Mouse (Mus musculus): ENCODE data around the gene Ap3b1.
"Not testable (repeated sequence)": the region's sequence is repeated elsewhere in the genome, so short reads cannot be mapped to it uniquely, and the experiment has no call there.

The Ap3b1 gene

DNA sequence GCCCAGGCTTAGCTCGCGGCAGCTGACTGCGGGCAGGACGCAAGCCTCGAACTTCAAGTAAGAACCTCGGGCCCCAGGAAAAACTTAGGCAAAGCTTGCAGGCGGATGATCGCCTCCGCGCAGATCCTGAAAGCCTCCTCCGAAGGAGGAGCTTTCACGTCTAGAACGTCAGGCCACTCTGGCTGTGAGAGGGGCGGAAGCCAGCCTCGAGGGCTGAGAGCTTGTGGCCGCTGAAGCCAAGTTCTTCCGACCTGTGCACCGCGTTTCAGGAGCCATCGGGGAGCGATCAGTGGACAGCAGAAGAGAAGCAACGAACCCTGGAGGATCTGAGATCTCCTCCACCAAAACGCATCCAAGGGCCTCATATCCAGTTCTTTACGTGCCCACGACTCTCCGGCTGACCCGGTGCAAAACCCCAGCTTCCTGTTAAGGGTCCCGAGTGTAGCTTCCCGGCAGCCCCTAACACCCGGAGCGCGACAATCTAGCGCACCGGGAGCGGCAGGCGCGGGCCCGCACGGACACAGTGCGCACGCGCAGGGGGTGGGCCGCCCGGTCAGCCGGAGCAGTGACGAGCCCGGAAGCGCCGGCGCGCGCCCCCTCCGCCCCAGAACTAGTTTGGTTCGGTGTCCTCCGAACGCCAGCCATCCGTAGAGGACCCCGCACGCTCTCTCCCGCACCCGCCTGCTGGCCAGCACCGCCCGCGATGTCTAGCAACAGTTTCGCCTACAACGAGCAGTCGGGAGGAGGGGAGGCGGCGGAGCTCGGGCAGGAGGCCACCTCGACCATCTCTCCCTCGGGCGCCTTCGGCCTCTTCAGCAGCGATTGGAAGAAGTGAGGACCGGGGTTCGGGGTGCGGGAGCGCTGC lies at the start of gene Ap3b1:
Gene Ap3b1 (plus strand): TSS at position 560 of the 865 bp plus-strand sequence.
- in situ Hi-C loops (cut with MboI; ENCODE audit: low sequenced_read_pairs), result no loop called here

DNA sequence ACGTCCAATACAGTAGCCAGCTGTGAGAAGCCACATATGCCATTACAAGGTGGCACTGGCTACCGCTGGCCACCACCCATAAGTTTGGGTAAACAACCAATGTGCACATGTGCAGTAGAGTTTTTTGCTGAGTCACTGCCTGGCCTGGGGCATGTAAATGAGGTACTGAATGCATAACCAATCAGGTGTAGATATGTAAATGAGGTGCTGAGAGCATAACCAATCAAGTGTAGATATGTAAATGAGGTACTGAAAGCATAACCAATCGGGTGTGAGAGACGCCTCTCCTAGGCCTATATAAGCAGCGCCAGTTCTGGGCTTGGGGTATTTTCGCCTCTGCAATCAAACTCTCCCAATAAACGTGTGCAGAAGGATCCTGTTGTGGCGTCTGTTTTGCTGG lies 45.9 kb upstream of the Ap3b1 start:
- in situ Hi-C loops (cut with MboI; ENCODE audit: low sequenced_read_pairs), result not testable (repeated sequence)

DNA sequence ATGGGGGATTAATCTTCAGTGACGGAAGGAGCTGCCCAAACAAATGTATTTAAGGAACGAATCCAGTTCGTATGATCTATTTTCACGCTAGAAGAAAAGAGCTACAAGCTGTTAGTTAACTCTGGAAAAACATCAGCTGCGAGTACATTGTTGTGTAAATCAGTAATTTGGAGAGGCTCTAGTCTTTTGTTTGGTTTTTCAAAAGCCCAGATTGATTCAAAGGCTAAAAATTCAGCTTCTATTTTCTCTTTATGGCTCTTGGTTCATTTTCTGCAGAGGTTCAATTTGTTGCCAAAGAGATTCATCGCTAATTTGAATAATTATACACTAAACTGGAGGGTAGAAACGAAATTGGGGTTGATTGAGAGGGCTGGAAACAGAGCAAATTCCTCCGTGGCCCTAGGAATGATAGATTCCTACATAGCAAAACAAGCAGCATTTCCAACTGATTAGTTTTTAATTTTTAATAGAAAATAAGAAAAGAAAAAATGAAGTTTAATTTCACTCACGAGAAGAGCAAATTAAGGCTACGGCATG lies 41.7 kb upstream of the Ap3b1 start:
- in situ Hi-C loops (cut with MboI; ENCODE audit: low sequenced_read_pairs), result no loop called here

DNA sequence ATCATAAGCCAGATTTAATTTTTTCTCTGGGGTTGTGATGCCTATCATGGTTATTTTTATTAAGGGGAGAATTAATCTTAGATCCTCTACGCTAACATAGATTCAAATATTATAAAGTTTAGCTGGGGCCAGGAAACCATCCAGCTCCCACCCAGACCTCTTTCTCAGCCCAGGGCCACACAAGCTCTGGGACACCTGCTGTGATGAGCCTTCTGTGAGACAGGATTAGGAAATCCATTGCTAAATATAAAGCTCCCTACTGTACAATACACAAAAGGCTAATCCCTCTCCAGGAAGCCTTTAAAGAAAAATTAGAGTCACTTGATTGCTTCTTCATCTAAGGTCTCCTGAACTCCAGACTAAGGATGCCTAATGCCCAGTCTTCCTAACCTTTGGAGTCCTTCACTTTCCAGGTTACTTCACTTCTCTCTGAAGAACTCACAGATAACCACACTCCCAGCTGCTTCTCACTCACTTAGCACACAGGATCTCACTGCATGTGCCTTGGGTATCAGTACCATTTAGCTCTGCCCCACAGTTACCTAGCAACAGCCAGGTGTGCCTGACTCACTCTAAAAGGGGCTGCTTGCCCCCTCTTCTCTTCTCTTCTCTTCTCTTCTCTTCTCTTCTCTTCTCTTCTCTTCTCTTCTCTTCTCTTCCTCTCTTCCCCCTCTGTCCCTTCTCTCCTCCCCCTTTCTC lies 37.5 kb upstream of the Ap3b1 start:
- in situ Hi-C loops (cut with MboI; ENCODE audit: low sequenced_read_pairs), result no loop called here

DNA sequence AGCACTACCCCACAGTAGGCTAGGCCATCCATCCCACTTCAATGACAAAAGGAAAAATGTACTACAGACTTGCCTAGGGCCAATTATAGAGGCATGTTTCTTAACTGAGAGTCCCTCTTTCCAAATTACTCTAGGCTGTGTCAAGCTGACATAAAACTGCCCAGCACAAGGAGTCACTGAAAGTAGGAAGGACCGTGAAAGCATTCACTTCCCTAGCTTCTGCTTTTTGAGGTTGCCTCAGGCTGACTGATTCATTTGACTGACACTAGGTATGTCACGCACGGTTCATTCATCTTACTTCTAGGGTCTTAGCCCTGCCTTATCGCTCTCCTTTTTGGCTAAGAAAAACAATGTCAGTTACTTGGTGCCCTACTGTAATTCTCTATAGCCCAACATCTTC lies 36.3 kb upstream of the Ap3b1 start:
- in situ Hi-C loops (cut with MboI; ENCODE audit: low sequenced_read_pairs), result no loop called here

DNA sequence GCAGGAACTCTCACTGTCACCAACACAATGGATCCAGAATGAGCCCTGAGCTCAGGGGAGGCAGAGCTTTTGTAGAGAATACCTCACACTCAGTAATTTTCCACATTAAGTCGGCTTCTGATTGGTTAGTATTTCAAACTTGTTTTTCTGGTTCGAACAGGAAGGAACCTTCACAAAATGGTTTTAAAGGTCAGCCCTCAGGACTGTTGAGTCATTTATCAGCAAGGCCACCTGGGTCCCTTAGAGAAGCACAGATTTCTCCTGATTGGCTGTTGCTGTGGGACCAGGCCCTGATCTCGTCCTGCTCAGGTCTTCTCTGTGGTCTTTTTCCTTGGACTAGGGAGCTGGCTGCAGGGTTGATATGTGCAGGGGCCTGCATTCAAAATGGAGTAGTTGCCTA lies 30.7 kb upstream of the Ap3b1 start:
- in situ Hi-C loops (cut with MboI; ENCODE audit: low sequenced_read_pairs), result no loop called here

DNA sequence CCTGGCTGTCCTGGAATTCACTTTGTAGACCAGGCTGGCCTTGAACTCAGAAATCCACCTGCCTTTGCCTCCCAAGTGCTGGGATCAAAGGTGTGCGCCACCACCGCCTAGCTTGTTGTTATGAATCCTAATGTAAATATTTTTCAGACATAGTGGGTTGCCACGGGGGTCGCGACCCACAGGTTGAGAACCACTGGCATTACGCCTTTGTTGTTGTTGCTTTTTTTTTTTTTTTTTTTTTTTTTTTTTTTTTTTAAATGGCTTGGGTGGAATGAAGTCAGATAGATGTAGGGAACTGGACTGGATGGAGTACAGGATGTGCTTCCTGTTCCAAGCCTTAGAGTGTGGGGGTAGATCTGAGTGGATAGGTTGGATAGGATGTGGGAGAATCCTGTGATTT lies 29.8 kb upstream of the Ap3b1 start:
- in situ Hi-C loops (cut with MboI; ENCODE audit: low sequenced_read_pairs), result not testable (repeated sequence)

DNA sequence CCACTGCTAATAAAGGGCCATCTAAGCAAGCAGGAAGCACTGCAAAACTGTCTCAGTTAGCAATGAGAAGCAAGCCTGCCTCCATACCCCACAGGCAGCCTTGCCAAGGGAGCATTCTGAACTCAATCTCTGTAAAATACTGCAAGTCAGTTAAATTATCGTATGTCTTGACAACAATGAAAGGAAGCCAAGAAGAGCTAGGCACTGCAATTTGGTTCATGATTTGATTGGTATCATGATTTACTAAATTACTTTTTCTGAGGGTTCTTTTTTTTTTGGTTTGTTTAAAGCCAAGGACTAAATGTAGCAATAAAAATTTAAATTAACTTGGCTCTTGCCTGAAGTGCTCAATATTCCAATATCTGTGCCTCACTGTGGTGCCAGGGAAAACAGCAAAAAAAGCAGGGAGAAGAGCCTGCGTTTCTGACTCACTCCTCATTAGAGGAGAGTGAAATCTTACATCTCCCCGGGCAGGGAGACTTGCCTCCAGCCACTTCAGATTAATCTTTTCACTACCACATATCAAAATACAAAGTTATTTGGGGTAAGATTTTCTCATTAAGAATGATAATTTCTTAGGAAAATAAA lies 28.3 kb upstream of the Ap3b1 start:
- in situ Hi-C loops (cut with MboI; ENCODE audit: low sequenced_read_pairs), result no loop called here

DNA sequence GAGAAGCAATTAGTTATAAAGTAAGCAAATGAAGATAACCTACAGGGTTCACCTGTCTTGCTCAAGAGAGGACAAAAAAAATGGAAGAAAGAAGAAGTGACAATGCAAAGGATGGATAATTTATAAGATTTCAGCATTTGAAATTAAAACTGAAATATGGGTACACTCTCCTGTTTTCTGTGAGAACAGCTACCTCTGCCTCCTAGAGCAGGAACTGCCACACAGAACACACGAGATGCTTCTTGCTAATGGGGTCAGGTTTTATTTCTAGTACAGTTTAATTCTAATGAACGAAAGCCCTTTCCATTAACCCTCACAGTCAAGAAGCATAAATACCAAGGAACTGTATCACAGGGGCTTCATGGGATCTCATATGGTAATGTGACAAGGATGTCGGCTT lies 20.4 kb upstream of the Ap3b1 start:
- in situ Hi-C loops (cut with MboI; ENCODE audit: low sequenced_read_pairs), result no loop called here

DNA sequence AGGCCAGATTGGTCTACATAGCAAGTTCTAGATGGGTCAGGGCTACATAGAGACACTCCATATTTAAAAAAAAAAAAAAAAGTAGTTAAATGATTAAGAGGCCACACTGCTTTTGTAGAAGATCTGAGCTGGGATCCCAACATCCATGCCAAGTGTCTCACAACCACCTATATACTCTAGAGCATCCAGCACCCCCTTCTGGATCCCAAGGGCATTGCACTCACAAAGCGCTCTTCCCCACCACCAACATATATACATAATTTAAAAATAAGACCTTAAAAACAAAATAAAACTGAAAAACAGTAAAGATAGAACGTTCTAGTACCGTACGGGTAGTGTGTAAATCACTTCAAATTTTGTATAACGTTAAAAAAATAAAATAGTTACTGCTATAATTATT lies 15.6 kb upstream of the Ap3b1 start:
- in situ Hi-C loops (cut with MboI; ENCODE audit: low sequenced_read_pairs), result no loop called here

DNA sequence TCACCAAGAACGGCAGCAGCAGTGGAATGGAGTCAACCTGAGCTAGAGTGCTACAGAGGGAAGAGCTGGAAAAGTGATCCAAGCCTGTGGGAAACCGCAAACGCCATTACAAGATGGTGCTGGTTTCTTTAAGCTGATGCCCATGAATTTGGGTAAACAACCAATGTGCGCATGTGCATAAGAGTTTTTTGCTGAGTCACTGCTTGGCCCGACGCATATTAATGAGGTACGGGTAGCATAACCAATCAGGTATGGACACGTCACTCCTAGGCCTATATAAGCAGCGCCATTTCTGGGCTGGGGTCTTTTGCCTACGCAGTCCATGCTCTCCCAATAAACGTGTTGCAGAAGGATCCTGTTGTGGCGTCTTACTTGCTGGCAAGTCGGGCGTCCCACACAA lies 14.2 kb upstream of the Ap3b1 start:
- in situ Hi-C loops (cut with MboI; ENCODE audit: low sequenced_read_pairs), result not testable (repeated sequence)

DNA sequence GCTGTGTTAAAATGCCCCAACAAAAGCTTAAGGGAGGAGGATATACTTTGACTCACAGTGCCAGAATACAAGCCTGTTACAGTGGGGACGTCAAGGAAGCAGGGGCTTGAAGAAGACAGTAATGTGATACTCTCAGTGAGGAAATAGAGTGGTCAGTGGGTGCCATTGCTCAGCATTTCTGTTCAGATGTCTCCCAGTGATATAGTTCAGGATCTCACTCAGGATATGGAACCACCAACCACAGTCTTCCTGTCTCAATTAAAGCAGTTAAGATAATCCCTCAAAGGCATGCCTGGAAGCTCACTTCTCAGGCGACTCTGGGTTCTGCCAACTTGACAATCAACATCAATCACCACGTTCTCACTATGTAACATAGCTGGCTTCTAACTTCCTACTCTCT lies 4.2 kb upstream of the Ap3b1 start:
- in situ Hi-C loops (cut with MboI; ENCODE audit: low sequenced_read_pairs), result no loop called here

DNA sequence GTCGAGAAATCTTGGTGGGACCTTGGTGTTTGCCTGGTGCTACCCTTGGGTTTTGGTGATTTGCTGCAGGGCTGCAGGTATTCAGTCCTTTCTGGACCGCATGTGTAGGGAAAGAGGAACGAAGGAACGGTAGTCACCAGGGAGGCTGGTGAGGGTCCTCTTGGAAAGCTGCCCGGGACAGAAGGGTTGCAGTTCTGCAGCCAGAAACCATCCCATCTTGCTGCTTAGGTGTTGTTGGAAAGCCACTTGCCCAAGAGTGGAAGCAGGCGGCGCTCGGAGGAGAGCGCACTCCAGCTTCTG lies 709 bp upstream of the Ap3b1 start:
- in situ Hi-C loops (cut with MboI; ENCODE audit: low sequenced_read_pairs), result no loop called here

DNA sequence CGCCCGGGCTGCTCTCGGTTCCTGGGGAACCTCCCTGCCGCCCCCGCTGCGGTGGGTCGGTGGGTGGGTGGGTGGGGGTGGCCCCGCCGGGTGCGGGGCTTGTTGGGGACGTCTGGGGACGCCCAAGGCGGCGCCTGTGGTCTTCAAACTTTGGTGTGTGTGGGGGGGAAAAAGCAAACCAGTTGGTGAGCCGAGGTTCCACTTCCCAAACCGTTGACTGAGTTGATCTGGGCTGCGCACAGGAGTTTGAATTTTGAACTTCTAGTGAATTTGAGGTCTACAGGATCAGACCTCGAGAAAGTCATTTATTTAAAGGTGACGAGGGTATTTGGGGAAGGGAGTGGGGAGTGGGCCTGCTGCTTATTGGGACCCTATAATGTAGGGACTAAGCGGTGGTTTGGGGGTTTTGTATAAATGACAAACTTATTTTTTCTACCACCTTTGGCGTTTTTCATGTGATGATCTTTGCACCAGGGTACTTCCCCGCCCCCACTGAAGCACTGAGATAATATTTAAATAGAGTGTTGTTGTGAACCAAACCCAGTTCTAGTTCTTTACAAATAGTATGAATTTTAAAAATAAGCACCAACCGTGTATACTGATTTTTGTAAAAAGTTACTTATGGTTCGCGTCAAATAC lies 641 bp downstream of the Ap3b1 start:
- in situ Hi-C loops (cut with MboI; ENCODE audit: low sequenced_read_pairs), result no loop called here

DNA sequence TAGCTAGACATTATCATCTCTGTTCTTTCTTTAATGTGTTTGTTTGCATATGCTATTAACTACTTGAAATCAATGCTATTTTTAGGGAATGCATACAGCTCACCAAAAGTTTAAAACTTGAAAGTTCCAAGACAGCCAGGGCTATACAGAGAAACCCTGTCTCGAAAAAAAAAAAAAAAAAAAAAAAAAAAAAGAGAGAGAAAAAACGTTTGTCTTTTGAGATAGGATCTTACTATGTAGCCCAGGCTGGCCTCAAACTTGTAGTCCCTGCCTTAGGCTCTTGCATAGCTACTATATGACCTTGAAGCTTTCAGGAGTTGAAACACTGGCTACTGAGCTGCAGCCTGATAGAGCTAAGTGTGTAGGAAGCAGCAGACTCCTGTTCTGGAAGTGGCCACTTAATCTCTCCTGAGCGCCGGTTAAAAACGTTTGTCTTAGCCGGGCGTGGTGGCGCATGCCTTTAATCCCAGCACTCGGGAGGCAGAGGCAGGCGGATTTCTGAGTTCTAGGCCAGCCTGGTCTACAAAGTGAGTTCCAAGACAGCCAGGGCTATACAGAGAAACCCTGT lies 2.3 kb downstream of the Ap3b1 start:
- in situ Hi-C loops (cut with MboI; ENCODE audit: low sequenced_read_pairs), result not testable (repeated sequence)

DNA sequence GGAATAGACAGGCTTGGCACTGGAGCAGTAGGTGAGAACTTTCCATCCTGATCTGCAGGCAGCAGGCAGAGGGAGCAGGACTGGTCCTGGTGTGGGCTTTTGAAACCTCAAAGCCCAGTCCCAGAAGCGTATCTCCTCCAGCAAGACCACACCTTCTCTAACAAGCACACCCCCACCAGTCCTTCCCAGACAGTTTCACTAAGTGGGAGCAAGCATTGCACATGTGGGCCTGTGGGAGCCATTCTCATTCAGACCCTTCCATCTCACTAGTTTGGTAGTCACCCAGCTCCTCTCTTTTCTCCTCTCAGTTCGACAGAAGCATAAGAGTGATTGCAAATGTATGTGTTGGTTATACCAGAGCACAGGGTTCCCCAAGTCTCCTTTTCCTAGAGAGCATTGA lies 5.6 kb downstream of the Ap3b1 start:
- in situ Hi-C loops (cut with MboI; ENCODE audit: low sequenced_read_pairs), result no loop called here

DNA sequence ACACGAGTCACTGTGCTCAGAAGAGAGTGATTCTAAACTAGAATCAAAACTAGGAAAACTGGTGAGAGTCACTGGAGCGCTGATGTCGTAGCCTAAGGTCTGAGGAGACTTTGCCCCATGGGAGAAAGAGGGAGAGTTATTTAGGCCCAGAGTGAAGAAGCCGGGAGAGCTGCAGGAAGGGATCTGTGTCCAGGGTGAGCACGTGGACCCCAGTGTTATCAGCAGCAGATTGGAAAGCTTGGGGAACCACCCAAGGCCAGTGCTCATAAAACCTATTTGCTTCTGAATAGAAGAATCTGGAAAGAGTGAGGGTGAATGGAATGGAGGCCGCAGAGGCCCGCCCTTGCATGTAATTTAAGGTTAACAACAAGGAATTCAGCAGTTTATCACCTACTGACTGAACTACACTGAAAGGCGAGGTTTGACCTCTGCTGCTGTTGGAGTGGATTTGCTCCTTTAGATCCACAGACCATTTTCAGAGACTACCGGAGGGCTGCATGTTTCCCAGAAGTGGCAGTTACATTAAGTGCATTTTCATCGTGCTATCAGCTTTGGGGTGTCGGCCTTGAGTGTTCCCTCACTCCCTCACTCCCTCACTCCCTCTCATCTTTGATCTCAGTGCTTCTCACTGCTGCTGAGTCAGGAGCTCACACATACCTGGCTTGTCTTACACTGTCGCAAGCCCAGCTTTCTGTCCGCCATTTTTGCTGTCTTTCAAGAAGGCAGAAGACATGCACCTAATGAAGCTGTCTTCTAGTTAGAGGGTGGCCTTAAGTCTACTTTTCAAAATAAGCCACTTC lies 6.5 kb downstream of the Ap3b1 start:
- in situ Hi-C loops (cut with MboI; ENCODE audit: low sequenced_read_pairs), result no loop called here

DNA sequence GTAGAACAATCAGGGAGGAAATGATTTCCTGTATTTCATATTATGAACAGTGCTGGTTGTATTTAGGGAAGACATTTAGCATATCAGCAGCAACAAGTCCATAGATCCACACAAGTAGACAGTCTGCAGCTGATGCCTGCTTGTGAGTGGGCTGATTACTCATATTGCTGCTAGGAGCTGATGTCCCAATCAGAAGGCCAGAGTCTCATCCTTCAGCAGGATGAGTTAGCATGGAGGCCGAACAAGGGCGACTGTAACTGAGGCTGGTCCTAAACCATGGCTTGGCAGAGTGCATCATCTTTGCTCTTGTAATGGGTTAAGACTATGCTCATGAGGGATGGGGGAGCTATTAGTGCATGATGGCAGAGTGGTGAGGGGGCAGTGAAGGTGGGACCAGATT lies 9.1 kb downstream of the Ap3b1 start:
- in situ Hi-C loops (cut with MboI; ENCODE audit: low sequenced_read_pairs), result no loop called here

DNA sequence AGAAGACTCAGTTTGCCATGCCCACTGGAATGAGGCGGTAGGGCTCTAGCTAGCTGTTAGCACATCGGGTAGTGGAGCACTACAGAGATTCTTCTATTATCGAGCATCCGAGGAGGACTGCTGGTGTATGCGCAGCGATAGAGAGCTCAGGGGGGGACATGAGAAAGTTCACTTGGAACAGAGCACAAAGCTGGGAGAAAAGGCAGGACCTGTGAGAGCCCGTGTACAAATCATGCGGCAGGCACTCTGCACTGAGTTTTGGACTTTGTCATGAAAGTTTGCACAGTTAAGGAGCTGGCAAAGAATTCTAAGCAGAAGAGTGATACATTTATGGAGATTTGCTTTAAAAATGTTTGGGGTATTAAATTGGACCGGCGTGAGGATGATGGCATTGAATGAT lies 11.8 kb downstream of the Ap3b1 start:
- in situ Hi-C loops (cut with MboI; ENCODE audit: low sequenced_read_pairs), result no loop called here

DNA sequence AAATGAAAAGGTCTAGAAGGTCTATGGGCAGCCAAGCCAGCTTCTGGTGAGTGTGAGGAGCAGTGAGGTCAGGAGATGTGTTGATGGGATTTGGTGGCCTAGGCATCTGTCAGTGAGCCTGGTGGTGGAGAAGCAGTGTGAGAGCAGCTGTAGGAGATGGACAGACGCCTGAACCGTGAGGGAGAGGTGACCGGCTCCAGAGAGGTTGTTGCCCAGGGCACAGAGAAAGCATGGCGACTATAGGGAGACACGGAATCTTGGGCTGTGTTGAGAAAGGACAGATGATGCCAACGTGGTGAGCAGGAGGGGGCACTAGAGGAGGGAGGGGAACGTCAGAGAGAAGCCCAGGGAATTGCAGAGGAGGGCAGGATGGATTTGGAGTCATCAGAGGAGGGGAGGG lies 13.3 kb downstream of the Ap3b1 start:
- in situ Hi-C loops (cut with MboI; ENCODE audit: low sequenced_read_pairs), result no loop called here

All from CH12F3 (cell line).